Mouse (Mus musculus) heart, embryonic 14.5 days (tissue): ENCODE results near the gene Sgip1. TPM values are rescaled to one million over a fixed set of nuclear protein-coding genes. Genes with fewer than 3 reads are reported as not detected.

Source experiments
- ATAC-seq: fragments of 200-750 bp; cut with Nextera tagmentation; 2 replicates; pipeline ENCODE4 v1.8.0; 2017; ENCODE audit warnings: low read depth, moderate TSS enrichment; ENCODE audit not compliant: insufficient number of reproducible peaks, insufficient read depth, low FRiP score
- H3K27ac ChIP-seq, 2 experiments: fragments of 200-500 bp in 1 of 2; fragments of 300-500 bp in 1 of 2; sonication (generic) in 1 of 2; replicated peaks in 1 of 2; 2 replicates each; pipeline ENCODE4 v1.5.1; 2012 to 2014; ENCODE audit warnings: low read depth in 2 of 2, low read length in 2 of 2, control low read depth in 1 of 2, mild to moderate bottlenecking in 1 of 2, mixed read lengths in 1 of 2; ENCODE audit not compliant: control insufficient read depth in 1 of 2, insufficient read depth in 1 of 2
- H3K27me3 ChIP-seq: fragments of 300-500 bp; sonication (generic); 2 replicates; pipeline ENCODE4 v1.6.1; 2014; ENCODE audit warnings: mild to moderate bottlenecking, low read length, control low read depth; ENCODE audit not compliant: control insufficient read depth, insufficient read depth
- H3K36me3 ChIP-seq: fragments of 300-500 bp; sonication (generic); 2 replicates; pipeline ENCODE4 v1.6.1; 2014; ENCODE audit warnings: mild to moderate bottlenecking, control low read depth, low read length, mixed read lengths; ENCODE audit not compliant: control insufficient read depth, insufficient read depth
- H3K4me1 ChIP-seq, 2 experiments: fragments of 200-500 bp in 1 of 2; fragments of 300-500 bp in 1 of 2; sonication (generic) in 1 of 2; 2 replicates each; pipeline ENCODE4 v1.6.1; 2012 to 2014; ENCODE audit warnings: low read length in 2 of 2, control low read depth in 1 of 2, mixed read lengths in 1 of 2; ENCODE audit not compliant: control insufficient read depth in 2 of 2, insufficient read depth in 2 of 2
- H3K4me2 ChIP-seq: fragments of 300-500 bp; sonication (generic); 2 replicates; pipeline ENCODE4 v1.6.1; 2014; ENCODE audit warnings: mild to moderate bottlenecking, low read length
- H3K4me3 ChIP-seq, 2 experiments: fragments of 200-500 bp in 1 of 2; fragments of 300-500 bp in 1 of 2; sonication (generic) in 1 of 2; 2 replicates each; pipeline ENCODE4 v1.5.1; 2012 to 2014; ENCODE audit warnings: low read length in 2 of 2, mild to moderate bottlenecking in 2 of 2, control low read depth in 1 of 2, low read depth in 1 of 2, moderate library complexity in 1 of 2; ENCODE audit not compliant: control insufficient read depth in 1 of 2, insufficient read depth in 1 of 2
- H3K9ac ChIP-seq: fragments of 300-500 bp; sonication (generic); 2 replicates; pipeline ENCODE4 v1.6.1; 2014; ENCODE audit warnings: mild to moderate bottlenecking, low read length
- H3K9me3 ChIP-seq: fragments of 300-500 bp; sonication (generic); 2 replicates; pipeline ENCODE4 v1.6.1; 2016; ENCODE audit warnings: low read length, control low read depth; ENCODE audit not compliant: control insufficient read depth
- WGBS: fragments of 180-500 bp; shearing (Covaris S2); extraction: QIAGEN DNeasy Blood & Tissue Kit; methylation state at CpG from one replicate; pipeline ENCODE4 v1.1.7; 2014; 5-methylcytosine and 5-hydroxymethylcytosine counted together
- polyA plus RNA-seq: library from polyadenylated mRNA; unstranded; fragments of >200 nt; fragmentation: Nextera tagmentation; extraction: Ambion mirVana; gene quantifications from 2 replicates; pipeline ENCODE4 v1.2.1, GENCODE M21; 2014

Gene Sgip1
- polyA plus RNA-seq, 1 experiment from 2014 or later: 0.92 TPM

GRCm38 (mm10) chr4:102769070-102769469 lies 28.0 kb downstream of the Sgip1 start:
- WGBS: 74% methylated on average over 1 of the region's 1 CpGs
- Histone ChIP-seq H3K36me3 (no peaks in the 10 kb centered on the region), H3K4me3 (no peak overlapping the region), H3K27me3 (no peaks in the 10 kb centered on the region), H3K4me1 (no peaks in the 10 kb centered on the region), H3K9ac (no peak overlapping the region), H3K27ac (no peak overlapping the region), H3K4me2 (no peak overlapping the region), H3K9me3 (no peaks in the 10 kb centered on the region)
- no peak for ATAC-seq

GRCm38 (mm10) chr4:102769936-102770335 lies 28.8 kb downstream of the Sgip1 start:
- no peak for ATAC-seq
- Histone ChIP-seq H3K27me3 (no peaks in the 10 kb centered on the region), H3K4me1 (no peaks in the 10 kb centered on the region), H3K36me3 (no peaks in the 10 kb centered on the region), H3K4me2 (no peak overlapping the region), H3K4me3 (no peak overlapping the region), H3K27ac (no peak overlapping the region), H3K9ac (no peak overlapping the region), H3K9me3 (no peaks in the 10 kb centered on the region)
- WGBS: 80% methylated on average over 6 of the region's 6 CpGs

GRCm38 (mm10) chr4:102771598-102772357 lies 30.7 kb downstream of the Sgip1 start:
- WGBS: 59% methylated on average over 5 of the region's 5 CpGs
- no peak for ATAC-seq
- Histone ChIP-seq H3K9ac (no peak overlapping the region), H3K4me1 (no peaks in the 10 kb centered on the region), H3K27me3 (no peaks in the 10 kb centered on the region), H3K36me3 (no peaks in the 10 kb centered on the region), H3K4me2 (no peak overlapping the region), H3K9me3 (no peaks in the 10 kb centered on the region), H3K4me3 (no peak overlapping the region), H3K27ac (no peak overlapping the region)

GRCm38 (mm10) chr4:102773225-102773624 lies 32.1 kb downstream of the Sgip1 start:
- no peak overlapping the region for H3K27ac ChIP-seq
- no peaks in the 10 kb centered on the region for H3K36me3 ChIP-seq
- no peak overlapping the region for H3K4me2 ChIP-seq
- no peak overlapping the region for H3K9ac ChIP-seq
- no peaks in the 10 kb centered on the region for H3K4me1 ChIP-seq
- no peak for ATAC-seq
- H3K4me3 ChIP-seq: no peak overlapping the region
- whole genome bisulfite sequencing: 84% methylated on average over 3 of the region's 3 CpGs
- H3K9me3 ChIP-seq: no peaks in the 10 kb centered on the region
- H3K27me3 ChIP-seq: no peaks in the 10 kb centered on the region

GRCm38 (mm10) chr4:102773841-102774240 lies 32.7 kb downstream of the Sgip1 start:
- Histone ChIP-seq H3K27ac (no peak overlapping the region), H3K4me2 (no peak overlapping the region), H3K9me3 (no peaks in the 10 kb centered on the region), H3K27me3 (no peaks in the 10 kb centered on the region), H3K4me3 (no peak overlapping the region), H3K36me3 (no peaks in the 10 kb centered on the region), H3K9ac (no peak overlapping the region), H3K4me1 (no peaks in the 10 kb centered on the region)
- no peak for ATAC-seq
- WGBS: 79% methylated on average over 1 of the region's 1 CpGs

- 53% methylated on average over 1 of the region's 1 CpGs for WGBS
- no peaks in the 10 kb centered on the region for H3K36me3 ChIP-seq
- H3K4me1 ChIP-seq: no peaks in the 10 kb centered on the region
- H3K4me3 ChIP-seq: no peak overlapping the region
- no peak overlapping the region for H3K9ac ChIP-seq
- no peak overlapping the region for H3K27ac ChIP-seq
- H3K27me3 ChIP-seq: no peaks in the 10 kb centered on the region
- H3K9me3 ChIP-seq: no peaks in the 10 kb centered on the region
- no peak for ATAC-seq
- H3K4me2 ChIP-seq: no peak overlapping the region
Observed at GRCm38 (mm10) chr4:102774549-102774948, 33.5 kb downstream of the Sgip1 start.

- H3K4me1 ChIP-seq: no peaks in the 10 kb centered on the region
- no peak overlapping the region for H3K4me2 ChIP-seq
- no peak overlapping the region for H3K9ac ChIP-seq
- H3K9me3 ChIP-seq: no peaks in the 10 kb centered on the region
- H3K36me3 ChIP-seq: no peaks in the 10 kb centered on the region
- no peak overlapping the region for H3K4me3 ChIP-seq
- ATAC-seq: no peak
- no peaks in the 10 kb centered on the region for H3K27me3 ChIP-seq
- 65% methylated on average over 2 of the region's 2 CpGs for WGBS
- no peak overlapping the region for H3K27ac ChIP-seq
Observed at GRCm38 (mm10) chr4:102775596-102776270, 34.6 kb downstream of the Sgip1 start.
